Mouse (Mus musculus): ENCODE results near the gene Dnajb11. TPM values are rescaled to one million over a fixed set of nuclear protein-coding genes. Genes with fewer than 3 reads are reported as not detected.

The Dnajb11 gene
- 72.1 to 78.3 TPM (median 75.6 TPM) in 4 replicates for total RNA-seq (2023; ENCODE audit: inconsistent age)

GRCm38 (mm10) chr16:22857431-22858113 is at the start of gene Dnajb11, which contains the start of gene Tbccd1:
Gene Dnajb11 (plus strand): TSS chr16:22857845.
Gene Tbccd1 (minus strand): TSS chr16:22857669.

GRCm38 (mm10) chr16:22811477-22811876 is 46.2 kb upstream of the Dnajb11 start, which contains the start of gene Crygs:
Gene Crygs (minus strand): TSS chr16:22811577.

GRCm38 (mm10) chr16:22890683-22891510 is 33.3 kb downstream of the Dnajb11 start, which contains the start of gene Ahsg:
Gene Ahsg (plus strand): TSS chr16:22891277.

GRCm38 (mm10) chr16:22918034-22918433 is 60.4 kb downstream of the Dnajb11 start, which contains the start of gene Fetub:
Gene Fetub (plus strand): TSS chr16:22918334.

Other genes starting within 250 kb of the Dnajb11 start
- 0.12 to 0.84 TPM (median 0.64 TPM) in 4 replicates for gene Dgkg, start 200.6 kb upstream of the Dnajb11 start, total RNA-seq (2023; ENCODE audit: inconsistent age)
- gene Crygs, start 46.3 kb upstream of the Dnajb11 start, total RNA-seq (2023; ENCODE audit: inconsistent age): not detected in 4 replicates
- 20.9 to 33.3 TPM (median 22.2 TPM) in 4 replicates for gene Tbccd1, start 176 bp upstream of the Dnajb11 start, total RNA-seq (2023; ENCODE audit: inconsistent age)
- gene Ahsg, start 33.4 kb downstream of the Dnajb11 start, total RNA-seq (2023; ENCODE audit: inconsistent age): not detected in 4 replicates
- not detected in 4 replicates for gene Fetub, start 60.5 kb downstream of the Dnajb11 start, total RNA-seq (2023; ENCODE audit: inconsistent age)
- gene Hrg, start 93.2 kb downstream of the Dnajb11 start, total RNA-seq (2023; ENCODE audit: inconsistent age): not detected in 4 replicates
- gene Kng2, start 171.6 kb downstream of the Dnajb11 start, total RNA-seq (2023; ENCODE audit: inconsistent age): not detected in 4 replicates
- gene Kng1, start 200.0 kb downstream of the Dnajb11 start, total RNA-seq (2023; ENCODE audit: inconsistent age): not detected in 4 replicates
- 1,189 to 1,229 TPM (median 1,224 TPM) in 4 replicates for gene Eif4a2, start 249.6 kb downstream of the Dnajb11 start, total RNA-seq (2023; ENCODE audit: inconsistent age)

Measured in B cell, adult (primary cell).